Mouse (Mus musculus) MEL (cell line): ENCODE data around the gene Fam81a. TPM values are rescaled to one million over a fixed set of nuclear protein-coding genes. Genes with fewer than 3 reads are reported as not detected.

Experiments used
- DNase-seq: peaks from one replicate; pipeline ENCODE4 v3.0.0; 2011; ENCODE audit warnings: low read depth, low spot score
- H3K27ac ChIP-seq: 2 replicates; pipeline ENCODE4 v1.5.1; 2012; ENCODE audit warnings: low read depth, mild to moderate bottlenecking, control low read depth, low read length, moderate library complexity; ENCODE audit not compliant: control insufficient read depth
- H3K27me3 ChIP-seq, 2 experiments: fragments of 150-350 bp in 1 of 2; sonication (generic) in 1 of 2; 2 replicates each; pipeline ENCODE4 v1.6.1; 2012; ENCODE audit warnings: low read length in 2 of 2, mild to moderate bottlenecking in 2 of 2, improper control_type of control experiment in 1 of 2, moderate library complexity in 1 of 2; ENCODE audit not compliant: insufficient read depth in 2 of 2, control insufficient read depth in 1 of 2
- H3K36me3 ChIP-seq, 2 experiments: 2 replicates each; pipeline ENCODE4 v1.6.1; 2012 to 2014; ENCODE audit warnings: low read length in 2 of 2, improper control_type of control experiment in 1 of 2, inconsistent platforms in 1 of 2, mild to moderate bottlenecking in 1 of 2; ENCODE audit not compliant: insufficient read depth in 2 of 2, control insufficient read depth in 1 of 2
- H3K4me1 ChIP-seq, 2 experiments: fragments of 150-350 bp in 1 of 2; sonication (generic) in 1 of 2; 2 replicates each; pipeline ENCODE4 v1.6.1; 2012; ENCODE audit warnings: low read length in 2 of 2, improper control_type of control experiment in 1 of 2, mild to moderate bottlenecking in 1 of 2; ENCODE audit not compliant: insufficient read depth in 2 of 2, control insufficient read depth in 1 of 2
- H3K4me3 ChIP-seq, 2 experiments: fragments of 150-350 bp in 1 of 2; sonication (generic) in 1 of 2; 2 replicates each; pipeline ENCODE4 v1.5.1; 2012; ENCODE audit warnings: low read depth in 2 of 2, low read length in 2 of 2, mild to moderate bottlenecking in 2 of 2, moderate library complexity in 2 of 2, control low read depth in 1 of 2, improper control_type of control experiment in 1 of 2; ENCODE audit not compliant: control insufficient read depth in 1 of 2, insufficient read depth in 1 of 2
- H3K79me2 ChIP-seq: 2 replicates; pipeline ENCODE4 v1.6.1; 2012; ENCODE audit warnings: mild to moderate bottlenecking, low read length, moderate library complexity; ENCODE audit not compliant: control insufficient read depth, poor library complexity, insufficient read depth
- H3K9ac ChIP-seq: 2 replicates; pipeline ENCODE4 v1.6.1; 2012; ENCODE audit warnings: low read depth, mild to moderate bottlenecking, control low read depth, low read length, moderate library complexity; ENCODE audit not compliant: control insufficient read depth, poor library complexity, severe bottlenecking
- H3K9me3 ChIP-seq: fragments of 150-350 bp; sonication (generic); replicated peaks from 2 replicates; pipeline ENCODE4 v1.6.1; 2012; ENCODE audit warnings: mild to moderate bottlenecking, low read length, improper control_type of control experiment, moderate library complexity; ENCODE audit not compliant: insufficient read depth
- BHLHE40 ChIP-seq: IDR thresholded peaks from 2 replicates; pipeline ENCODE4 v1.6.1; 2012; ENCODE audit warnings: low read depth, mild to moderate bottlenecking, inconsistent platforms, low read length, improper control_type of control experiment, borderline replicate concordance
- CHD1 ChIP-seq: IDR thresholded peaks from 2 replicates; pipeline ENCODE4 v1.6.1; 2012; ENCODE audit warnings: low read depth, mild to moderate bottlenecking, inconsistent platforms, low read length, improper control_type of control experiment
- CHD2 ChIP-seq: IDR thresholded peaks from 2 replicates; pipeline ENCODE4 v1.6.1; 2011; ENCODE audit warnings: low read length, improper control_type of control experiment
- CTCF ChIP-seq, 3 experiments: IDR thresholded peaks in 2 of 3; conservative IDR thresholded peaks in 1 of 3; 2 replicates each; pipeline ENCODE4 v1.5.1; 2011 to 2012; ENCODE audit warnings: low read length in 3 of 3, low read depth in 2 of 3, mild to moderate bottlenecking in 2 of 3, improper control_type of control experiment in 1 of 3, inconsistent platforms in 1 of 3, mixed read lengths in 1 of 3, moderate library complexity in 1 of 3; ENCODE audit not compliant: control insufficient read depth in 1 of 3, insufficient read depth in 1 of 3, poor library complexity in 1 of 3, severe bottlenecking in 1 of 3
- E2F4 ChIP-seq: IDR thresholded peaks from 2 replicates; pipeline ENCODE4 v1.6.1; 2011; ENCODE audit warnings: low read depth, low read length, improper control_type of control experiment, borderline replicate concordance
- ELF1 ChIP-seq: IDR thresholded peaks from 2 replicates; pipeline ENCODE4 v1.6.1; 2014; ENCODE audit warnings: low read depth, mild to moderate bottlenecking, inconsistent platforms, low read length, improper control_type of control experiment, moderate library complexity
- GATA1 ChIP-seq: IDR thresholded peaks from 2 replicates; pipeline ENCODE4 v1.6.1; 2011; ENCODE audit warnings: low read depth, low read length, improper control_type of control experiment
- HCFC1 ChIP-seq: IDR thresholded peaks from 2 replicates; pipeline ENCODE4 v1.6.1; 2012; ENCODE audit warnings: low read depth, mild to moderate bottlenecking, inconsistent platforms, low read length, improper control_type of control experiment, moderate library complexity
- JUND ChIP-seq: IDR thresholded peaks from 2 replicates; pipeline ENCODE4 v1.6.1; 2011; ENCODE audit warnings: low read depth, mild to moderate bottlenecking, improper control_type of control experiment, low read length
- KAT2A ChIP-seq: conservative IDR thresholded peaks from 2 replicates; pipeline ENCODE4 v1.6.1; 2012; ENCODE audit warnings: low read depth, low read length, improper control_type of control experiment, inconsistent platforms
- MAX ChIP-seq: IDR thresholded peaks from 2 replicates; pipeline ENCODE4 v1.6.1; 2011; ENCODE audit warnings: low read length, improper control_type of control experiment
- MEF2A ChIP-seq: IDR thresholded peaks from 2 replicates; pipeline ENCODE4 v1.6.1; 2014; ENCODE audit warnings: low read depth, mild to moderate bottlenecking, inconsistent platforms, low read length, improper control_type of control experiment; ENCODE audit not compliant: poor library complexity, insufficient replicate concordance, severe bottlenecking; ENCODE audit errors: extremely low read depth
- MXI1 ChIP-seq: IDR thresholded peaks from 2 replicates; pipeline ENCODE4 v1.6.1; 2011; ENCODE audit warnings: mild to moderate bottlenecking, low read depth, low read length, improper control_type of control experiment
- MYB ChIP-seq: IDR thresholded peaks from 2 replicates; pipeline ENCODE4 v1.6.1; 2011; ENCODE audit warnings: mild to moderate bottlenecking, low read depth, low read length, improper control_type of control experiment
- MYC ChIP-seq: IDR thresholded peaks from 2 replicates; pipeline ENCODE4 v1.6.1; 2011; ENCODE audit warnings: low read depth, mild to moderate bottlenecking, low read length, improper control_type of control experiment, moderate library complexity
- NELFE ChIP-seq: IDR thresholded peaks from 2 replicates; pipeline ENCODE4 v1.6.1; 2011; ENCODE audit warnings: low read depth, low read length, improper control_type of control experiment
- NRF1 ChIP-seq: IDR thresholded peaks from 2 replicates; pipeline ENCODE4 v1.6.1; 2014; ENCODE audit warnings: low read depth, mild to moderate bottlenecking, inconsistent platforms, low read length, improper control_type of control experiment, moderate library complexity; ENCODE audit not compliant: poor library complexity, insufficient read depth, severe bottlenecking
- POLR2A ChIP-seq, 2 experiments: IDR thresholded peaks; 2 replicates each; pipeline ENCODE4 v1.6.1; 2011 to 2012; ENCODE audit warnings: low read length in 2 of 2, mild to moderate bottlenecking in 2 of 2, control low read depth in 1 of 2, improper control_type of control experiment in 1 of 2, low read depth in 1 of 2, moderate library complexity in 1 of 2; ENCODE audit not compliant: control insufficient read depth in 1 of 2, insufficient read depth in 1 of 2, poor library complexity in 1 of 2
- POLR2AphosphoS5 ChIP-seq: IDR thresholded peaks from 2 replicates; pipeline ENCODE4 v1.6.1; 2012; ENCODE audit warnings: low read depth, borderline replicate concordance, mild to moderate bottlenecking, inconsistent platforms, low read length, moderate library complexity, mixed read lengths
- RCOR1 ChIP-seq: IDR thresholded peaks from 2 replicates; pipeline ENCODE4 v1.6.1; 2012; ENCODE audit warnings: low read depth, mild to moderate bottlenecking, inconsistent platforms, low read length, improper control_type of control experiment
- SIN3A ChIP-seq: IDR thresholded peaks from 2 replicates; pipeline ENCODE4 v1.6.1; 2012; ENCODE audit warnings: low read length, improper control_type of control experiment, inconsistent platforms
- TAL1 ChIP-seq: IDR thresholded peaks from 2 replicates; pipeline ENCODE4 v1.6.1; 2012; ENCODE audit warnings: mild to moderate bottlenecking, inconsistent platforms, low read length, moderate library complexity, mixed read lengths
- TBP ChIP-seq: IDR thresholded peaks from 2 replicates; pipeline ENCODE4 v1.8.0; 2011; ENCODE audit warnings: low read depth, low read length, improper control_type of control experiment
- UBTF ChIP-seq: IDR thresholded peaks from 2 replicates; pipeline ENCODE4 v1.6.1; 2012; ENCODE audit warnings: low read depth, mild to moderate bottlenecking, inconsistent platforms, low read length, improper control_type of control experiment, moderate library complexity, borderline replicate concordance; ENCODE audit not compliant: insufficient read depth
- USF2 ChIP-seq, 2 experiments: IDR thresholded peaks; 2 replicates each; pipeline ENCODE4 v1.6.1; 2011 to 2012; ENCODE audit warnings: improper control_type of control experiment in 2 of 2, low read length in 2 of 2, borderline replicate concordance in 1 of 2, inconsistent platforms in 1 of 2, low read depth in 1 of 2, mild to moderate bottlenecking in 1 of 2; ENCODE audit not compliant: insufficient read depth in 1 of 2
- ZC3H11A ChIP-seq: IDR thresholded peaks from 2 replicates; pipeline ENCODE4 v1.6.1; 2012; ENCODE audit warnings: low read depth, mild to moderate bottlenecking, inconsistent platforms, low read length, improper control_type of control experiment
- ZKSCAN1 ChIP-seq: IDR thresholded peaks from 2 replicates; pipeline ENCODE4 v1.6.1; 2012; ENCODE audit warnings: low read depth, mild to moderate bottlenecking, inconsistent platforms, low read length, improper control_type of control experiment, moderate library complexity
- ZNF384 ChIP-seq: IDR thresholded peaks from 2 replicates; pipeline ENCODE4 v1.6.1; 2012; ENCODE audit warnings: low read depth, mild to moderate bottlenecking, inconsistent platforms, low read length, improper control_type of control experiment
- polyA plus RNA-seq, 2 experiments: library from polyadenylated mRNA; stranded (reverse) in 1 of 2; unstranded in 1 of 2; fragments of >175 nt in 1 of 2; fragments of >200 nt in 1 of 2; gene quantifications; 2 replicates each; pipeline versions ENCODE4 v1.2.1 to v1.2.4; 2012; ENCODE audit warnings: low replicate concordance in 2 of 2, low read depth in 1 of 2; ENCODE audit not compliant: insufficient read length in 2 of 2, insufficient read depth in 1 of 2, missing spikeins in 1 of 2
- total RNA-seq: library from RNA; depleted of rRNA; stranded (reverse); fragments of 300-350 nt; gene quantifications from 2 replicates; pipeline ENCODE4 v1.2.3, GENCODE M21; 2012; rRNA removed

Fam81a gene
- total RNA-seq (not detected in 2 replicates), polyA plus RNA-seq (not detected)

DNA sequence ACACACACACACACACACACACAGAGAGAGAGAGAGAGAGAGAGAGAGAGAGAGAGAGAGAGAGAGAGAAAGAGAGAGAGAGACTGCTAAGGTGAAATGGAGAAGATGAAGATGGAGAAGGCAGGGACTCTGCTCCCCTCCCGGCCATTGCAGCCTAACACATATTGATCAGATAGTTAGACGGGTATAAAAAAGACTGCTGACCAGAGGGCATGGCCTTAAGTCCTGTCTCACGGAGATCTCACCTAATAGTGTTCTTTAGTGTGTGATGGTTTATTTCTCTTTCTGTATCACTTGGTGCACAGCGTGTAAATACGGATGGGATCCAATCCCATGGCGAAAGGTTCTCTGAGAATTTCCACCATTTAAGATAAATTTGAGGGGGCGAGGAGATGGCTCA lies at the start of gene Fam81a:
Gene Fam81a, minus strand, starts transcription at position 101 of the 400 bp plus-strand sequence.
- DNase-seq = no peak
- H3K4me3 ChIP-seq = no peak within 1 kb of the TSS
- no peak for TF ChIP-seq POLR2A (IDR thresholded peaks at IDR 0.05; ENCODE audit: control insufficient read depth in 1 of 2, insufficient read depth in 1 of 2, low read depth in 1 of 2, low read length in 2 of 2, poor library complexity in 1 of 2)
- no peak for TF ChIP-seq RCOR1
- TF ChIP-seq KAT2A = no peak
- H3K4me1 ChIP-seq = no peaks in the 10 kb centered on the region
- no peaks in the 10 kb centered on the region for H3K36me3 ChIP-seq
- H3K27ac ChIP-seq = no peak within 1 kb of the TSS
- H3K9ac ChIP-seq = no peak within 1 kb of the TSS
- no peaks in the 10 kb centered on the region for H3K79me2 ChIP-seq
- H3K9me3 ChIP-seq = no peaks in the 10 kb centered on the region
- no peaks in the 10 kb centered on the region; a peak in 1 of 4 replicates for H3K27me3 ChIP-seq

DNA sequence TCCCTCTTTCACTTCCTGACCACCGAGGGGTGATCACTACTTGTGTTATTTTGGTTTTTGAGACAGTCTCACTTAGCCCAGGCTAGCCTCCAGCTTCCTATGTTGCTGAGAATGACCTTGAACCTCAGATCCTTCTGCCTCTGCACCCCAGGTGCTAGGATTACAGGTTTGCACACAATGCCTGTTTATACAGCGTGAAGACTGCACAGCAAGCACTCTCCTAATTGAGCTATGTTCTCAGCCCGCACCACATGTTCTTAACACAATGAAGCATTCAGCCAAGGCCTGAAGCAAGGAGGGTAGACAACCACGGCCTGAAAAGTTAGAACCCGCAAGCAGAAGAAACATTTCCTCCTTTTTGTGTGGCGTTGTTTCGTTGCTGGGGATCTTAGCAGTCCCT lies 40.3 kb upstream of the Fam81a start:
- H3K27me3 ChIP-seq = no peaks in the 10 kb centered on the region; a peak in 1 of 4 replicates

DNA sequence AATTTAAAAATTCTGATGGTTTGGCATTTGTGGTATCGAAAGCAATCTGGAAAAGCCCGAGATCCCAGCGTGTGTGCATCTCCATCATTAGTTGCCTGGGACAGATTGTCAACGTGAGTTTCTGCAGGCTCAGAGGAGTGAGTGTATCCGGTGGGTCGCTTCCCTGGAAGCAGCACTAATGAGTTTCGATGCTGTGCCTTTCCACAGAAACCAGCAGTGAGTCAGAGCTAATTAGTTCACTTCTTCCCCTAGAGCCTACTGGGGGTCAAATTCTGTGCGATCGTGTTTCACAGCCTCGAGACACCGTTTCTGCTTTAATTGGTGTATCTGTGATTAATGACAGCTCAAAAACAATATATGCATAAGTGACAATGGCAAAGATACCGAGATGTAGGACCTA lies 39.4 kb upstream of the Fam81a start:
- H3K79me2 ChIP-seq = no peaks in the 10 kb centered on the region
- no peaks in the 10 kb centered on the region for H3K4me1 ChIP-seq
- no peaks in the 10 kb centered on the region; a peak in 1 of 4 replicates for H3K27me3 ChIP-seq
- no peak for DNase-seq
- no peak overlapping the region for H3K9ac ChIP-seq
- H3K27ac ChIP-seq = no peak overlapping the region
- H3K4me3 ChIP-seq = no peak overlapping the region
- no peaks in the 10 kb centered on the region for H3K9me3 ChIP-seq
- H3K36me3 ChIP-seq = no peaks in the 10 kb centered on the region
- TF ChIP-seq POLR2A (IDR thresholded peaks at IDR 0.05; ENCODE audit: control insufficient read depth in 1 of 2, insufficient read depth in 1 of 2, low read depth in 1 of 2, low read length in 2 of 2, poor library complexity in 1 of 2) = no peak
- TF ChIP-seq E2F4 = no peak
- TF ChIP-seq MYC = no peak
- no peak for TF ChIP-seq JUND
- TF ChIP-seq USF2 (IDR thresholded peaks at IDR 0.05; ENCODE audit: borderline replicate concordance in 1 of 2, insufficient read depth in 1 of 2, low read depth in 1 of 2, low read length in 2 of 2) = no peak
- no peak for TF ChIP-seq HCFC1
- TF ChIP-seq MAX = no peak
- TF ChIP-seq TBP = no peak
- TF ChIP-seq MYB = no peak
- TF ChIP-seq MEF2A = no peak
- no peak for TF ChIP-seq MXI1
- TF ChIP-seq RCOR1 = no peak
- TF ChIP-seq UBTF = no peak
- no peak for TF ChIP-seq BHLHE40
- TF ChIP-seq ELF1 = no peak
- no peak for TF ChIP-seq GATA1
- no peak for TF ChIP-seq ZKSCAN1

More for the DNA sequence above, 40.3 kb upstream of the Fam81a start:
- no peaks in the 10 kb centered on the region for H3K79me2 ChIP-seq
- H3K4me3 ChIP-seq = no peak overlapping the region
- no peaks in the 10 kb centered on the region for H3K4me1 ChIP-seq
- no peak overlapping the region for H3K9ac ChIP-seq
- no peaks in the 10 kb centered on the region for H3K9me3 ChIP-seq
- no peaks in the 10 kb centered on the region for H3K36me3 ChIP-seq
- TF ChIP-seq ZKSCAN1 (no peak), MYC (no peak), SIN3A (no peak), CTCF (IDR thresholded peaks at IDR 0.05 in 2 of 3, conservative IDR thresholded peaks at IDR 0.05 in 1 of 3; ENCODE audit: control insufficient read depth in 1 of 3, insufficient read depth in 1 of 3, low read depth in 2 of 3, low read length in 3 of 3, poor library complexity in 1 of 3, severe bottlenecking in 1 of 3) (no peak), NRF1 (no peak), CHD2 (no peak), CHD1 (no peak), NELFE (no peak), MAX (no peak), ZC3H11A (no peak), E2F4 (no peak), MXI1 (no peak), ZNF384 (no peak), TBP (no peak), POLR2A (IDR thresholded peaks at IDR 0.05; ENCODE audit: control insufficient read depth in 1 of 2, insufficient read depth in 1 of 2, low read depth in 1 of 2, low read length in 2 of 2, poor library complexity in 1 of 2) (no peak), GATA1 (no peak), TAL1 (no peak), POLR2AphosphoS5 (no peak)
- no peak overlapping the region for H3K27ac ChIP-seq
- no peak for DNase-seq
